21 mouse cellular contexts compared by ENCODE assay signal in the genomic region with DNA sequence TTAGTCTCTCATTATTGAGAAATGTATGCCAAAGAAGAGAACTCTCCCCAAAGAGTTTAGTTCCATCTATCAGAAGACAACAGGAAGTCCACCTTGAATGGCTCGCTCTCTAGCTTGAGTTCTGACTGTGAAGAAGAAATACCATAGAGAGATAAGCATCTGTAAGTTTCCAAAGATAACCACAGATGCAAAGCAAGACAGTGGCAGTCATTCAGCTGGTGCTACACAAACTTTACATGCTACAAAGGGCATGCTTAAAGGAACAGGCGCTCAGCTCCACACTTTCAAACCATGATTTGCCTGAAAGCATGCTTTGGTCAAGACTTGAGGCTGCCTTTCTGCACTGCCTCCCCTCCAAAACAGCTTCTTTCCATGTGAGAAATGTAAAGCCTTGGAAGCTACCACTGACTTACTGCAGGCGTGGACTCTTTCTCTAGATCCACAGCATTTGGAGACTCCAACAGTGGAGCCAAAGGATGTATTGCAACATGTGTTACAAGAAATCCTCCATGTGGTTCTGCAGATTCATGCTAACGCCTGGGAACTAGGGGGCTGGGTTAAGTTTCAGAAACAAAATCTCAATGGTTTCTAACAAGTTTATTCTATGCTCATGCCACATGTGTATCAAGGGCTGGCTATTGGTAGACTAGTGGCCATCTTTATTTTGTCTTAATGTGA.
DNase-seq lines count a peak whose midpoint lies in the region; ATAC-seq and TF ChIP-seq lines count a peak whose summit lies in the region.
"Had no signal": no experiment of that assay in that cellular context is flagged by ENCODE, and none has a peak within 500 bp of the region (broad histone marks: within the 10 kb centered on the region; RNA-seq: fewer than 3 reads in every experiment).

No protein-coding gene starts in this region.

- H3K4me3 ChIP-seq in lung, postnatal 0 days (ENCODE audit: low read depth, low read length) = no peak overlapping the region
- H3K4me3 ChIP-seq in intestine, embryonic 15.5 days (replicated peaks) = no peak overlapping the region
- H3K4me3 ChIP-seq: embryonic facial prominence, embryonic 13.5 days; heart, embryonic 15.5 days; hindbrain, embryonic 15.5 days; midbrain, embryonic 10.5 days; stomach, embryonic 15.5 days had no signal

- peak; percentile 9; the same call in 1 of the 2 replicates for TF ChIP-seq EP300 in lung, postnatal 0 days (IDR thresholded peaks at IDR 0.05)

- no peaks in the 10 kb centered on the region; the same call in 1 of the 2 replicates for H3K4me1 ChIP-seq in lung, postnatal 0 days (ENCODE audit: insufficient read depth, low read depth, low read length)
- no peaks in the 10 kb centered on the region; the same call in 1 of the 2 replicates for H3K4me1 ChIP-seq in intestine, embryonic 15.5 days (replicated peaks)
- H3K4me1 ChIP-seq: hindbrain, embryonic 15.5 days; midbrain, embryonic 10.5 days; stomach, embryonic 15.5 days had no signal

- no peaks in the 10 kb centered on the region for H3K27me3 ChIP-seq in lung, postnatal 0 days (replicated peaks; ENCODE audit: insufficient read depth, low read length)
- H3K27me3 ChIP-seq in intestine, embryonic 15.5 days (replicated peaks) = no peaks in the 10 kb centered on the region
- H3K27me3 ChIP-seq: embryonic facial prominence, embryonic 13.5 days; heart, embryonic 15.5 days; hindbrain, embryonic 15.5 days; stomach, embryonic 15.5 days had no signal

- no peak for TF ChIP-seq CTCF in lung, postnatal 0 days (IDR thresholded peaks at IDR 0.05)

- no peaks in the 10 kb centered on the region for H3K9me3 ChIP-seq in lung, postnatal 0 days (ENCODE audit: low read length)
- no peaks in the 10 kb centered on the region for H3K9me3 ChIP-seq in intestine, embryonic 15.5 days
- H3K9me3 ChIP-seq: embryonic facial prominence, embryonic 13.5 days; heart, embryonic 15.5 days; hindbrain, embryonic 15.5 days; midbrain, embryonic 10.5 days; stomach, embryonic 15.5 days had no signal

- no peak overlapping the region for H3K4me2 ChIP-seq in lung, postnatal 0 days (replicated peaks; ENCODE audit: low read depth, low read length)
- H3K4me2 ChIP-seq in intestine, embryonic 15.5 days (replicated peaks) = no peak overlapping the region
- H3K4me2 ChIP-seq: embryonic facial prominence, embryonic 13.5 days; heart, embryonic 15.5 days; hindbrain, embryonic 15.5 days; stomach, embryonic 15.5 days had no signal

- DNase-seq in lung, postnatal 0 days (ENCODE audit: low spot score) = peak; percentile 75
- DNase-seq in lung, postnatal 10 days = no peak
- peak; percentile 45 for DNase-seq in CD4-positive, CD25-positive, alpha-beta regulatory T cell, adult 2 months (ENCODE audit: low read depth, low spot score)
- DNase-seq in gastrocnemius, postnatal 14 days = no peak
- DNase-seq in ovary, postnatal 10 days (ENCODE audit: low spot score) = no peak
- DNase-seq: cerebellum, adult 8-10 months; heart, adult 18-20 months; heart, postnatal 4 days; kidney, adult 11 months; lung, postnatal 36 days; thymus, postnatal 14 days had no signal

- no peaks in the 10 kb centered on the region for H3K36me3 ChIP-seq in lung, postnatal 0 days (ENCODE audit: insufficient read depth, low read length)
- no peaks in the 10 kb centered on the region for H3K36me3 ChIP-seq in intestine, embryonic 15.5 days
- H3K36me3 ChIP-seq: embryonic facial prominence, embryonic 13.5 days; heart, embryonic 15.5 days; hindbrain, embryonic 15.5 days; midbrain, embryonic 10.5 days; stomach, embryonic 15.5 days had no signal

- H3K9ac ChIP-seq in lung, postnatal 0 days (replicated peaks; ENCODE audit: low read depth) = no peak overlapping the region
- H3K9ac ChIP-seq in intestine, embryonic 15.5 days = no peak overlapping the region
- H3K9ac ChIP-seq: embryonic facial prominence, embryonic 13.5 days; heart, embryonic 15.5 days; hindbrain, embryonic 15.5 days; liver, embryonic 14.5 days; stomach, embryonic 15.5 days had no signal

- intact Hi-C loops in gastrocnemius, postnatal 14 days (cut with DNase I; ENCODE audit: low total_unique reads) = loop anchor here (5.0 kb wide), 1 partner anchor 245 kb away; no protein-coding TSS in a partner anchor

- WGBS in lung, postnatal 0 days = 61% methylated on average over 4 of the region's 4 CpGs
- WGBS in intestine, embryonic 15.5 days = 88% methylated on average over 4 of the region's 4 CpGs

- H3K27ac ChIP-seq in lung, postnatal 0 days (ENCODE audit: low read length) = no peak overlapping the region
- H3K27ac ChIP-seq in intestine, embryonic 15.5 days = no peak overlapping the region
- H3K27ac ChIP-seq: heart, embryonic 15.5 days; hindbrain, embryonic 15.5 days; liver, embryonic 14.5 days; midbrain, embryonic 10.5 days had no signal

- ATAC-seq in lung, postnatal 0 days = peak; percentile 44
- ATAC-seq in common myeloid progenitor, adult 5-6 weeks (replicated peaks; ENCODE audit: low read depth, poor library complexity, severe bottlenecking) = 0 out of 2 replicates have a peak, but pooled peaks have one; percentile 6
- peak; percentile 55 for ATAC-seq in megakaryocyte progenitor cell, adult 5-6 weeks (replicated peaks; ENCODE audit: poor library complexity)
- ATAC-seq in intestine, embryonic 15.5 days = no peak
- ATAC-seq: forebrain, embryonic 16.5 days had no signal

Comparison
In these comparisons a context has a peak if more than half of its experiments do, and no peak if none do; other contexts are left out.
1. DNase-seq: peak in lung, postnatal 0 days (single experiment) and CD4-positive, CD25-positive, alpha-beta regulatory T cell, adult 2 months (single experiment); none in lung, postnatal 10 days (single experiment), gastrocnemius, postnatal 14 days (single experiment) and ovary, postnatal 10 days (single experiment).